Mouse (Mus musculus): ENCODE measurements around the gene Nprl3. TPM values are rescaled to one million over a fixed set of nuclear protein-coding genes. Genes with fewer than 3 reads are reported as not detected.

The Nprl3 gene
- total RNA-seq (2014; fragmentation: Nextera tagmentation) (90.6 and 121 TPM in 2 replicates), total RNA-seq (2017) (26.3 and 27.0 TPM in 2 replicates), polyA plus RNA-seq (2012) (106 and 134 TPM in 2 replicates)

- Histone ChIP-seq H3K27me3 (ENCODE audit: insufficient read depth, low read length) (no peaks in the 10 kb centered on the region), H3K9me3 (replicated peaks) (no peaks in the 10 kb centered on the region), H3K4me1 (ENCODE audit: insufficient read depth, low read depth, low read length) (peaks cover 77% of the 10 kb centered on the region), H3K36me3 (replicated peaks) (peaks cover 27% of the 10 kb centered on the region), H3K4me3 (ENCODE audit: low read depth, low read length) (peak within 1 kb of the TSS; percentile 84)
- DNase-seq (ENCODE audit: low spot score) (peak; percentile 85), ATAC-seq (ENCODE audit: extremely low read depth, insufficient number of reproducible peaks, low FRiP score, poor library complexity, severe bottlenecking) (no peak)
- TF ChIP-seq GATA2 (IDR thresholded peaks at IDR 0.05; ENCODE audit: borderline replicate concordance, low read depth, low read length): no peak
- no peak for TF ChIP-seq CTCF (IDR thresholded peaks at IDR 0.05; ENCODE audit: low read depth, low read length)
Measured at GRCm38 (mm10) chr11:32267188-32267884, at the start of gene Nprl3. Gene Nprl3, minus strand, starts transcription at chr11:32267707.

DNA sequence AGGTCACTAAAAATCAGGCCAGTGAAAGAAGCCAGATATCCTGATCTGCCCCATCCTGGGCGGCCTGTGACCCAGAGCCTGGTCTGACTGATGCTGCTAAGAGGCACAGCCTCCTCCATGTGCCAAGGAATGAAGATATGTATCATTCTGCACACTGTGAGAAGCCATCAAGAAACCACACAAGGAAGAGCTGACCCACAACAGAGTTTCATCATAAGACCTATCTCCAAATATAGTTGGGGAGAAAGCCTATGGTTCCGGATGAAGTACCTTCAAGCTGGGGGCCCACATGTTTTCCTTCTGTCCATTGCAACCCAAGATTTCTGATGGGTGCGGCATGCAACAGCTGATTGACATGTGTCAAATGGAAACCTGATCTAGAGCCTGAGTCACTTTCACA is 48.5 kb upstream of the Nprl3 start:
- H3K9me3 ChIP-seq (replicated peaks): no peaks in the 10 kb centered on the region
- H3K27me3 ChIP-seq (ENCODE audit: insufficient read depth, low read length): peaks cover 80% of the 10 kb centered on the region
- H3K36me3 ChIP-seq (replicated peaks): no peaks in the 10 kb centered on the region
- peaks cover 19% of the 10 kb centered on the region for H3K4me1 ChIP-seq (ENCODE audit: insufficient read depth, low read depth, low read length)
- H3K4me3 ChIP-seq (ENCODE audit: low read depth, low read length): no peak overlapping the region
- TF ChIP-seq GATA2 (IDR thresholded peaks at IDR 0.05; ENCODE audit: borderline replicate concordance, low read depth, low read length) (no peak), GATA1 (IDR thresholded peaks at IDR 0.05; ENCODE audit: borderline replicate concordance, low read length) (no peak), CTCF (IDR thresholded peaks at IDR 0.05; ENCODE audit: low read depth, low read length) (no peak), POLR2AphosphoS5 (IDR thresholded peaks at IDR 0.05; ENCODE audit: insufficient replicate concordance, low read depth, low read length) (no peak), TAL1 (conservative IDR thresholded peaks at IDR 0.05; ENCODE audit: low read depth, low read length) (no peak)
- no peak for ATAC-seq (ENCODE audit: extremely low read depth, insufficient number of reproducible peaks, low FRiP score, poor library complexity, severe bottlenecking)
- no peak for DNase-seq (ENCODE audit: low spot score)

DNA sequence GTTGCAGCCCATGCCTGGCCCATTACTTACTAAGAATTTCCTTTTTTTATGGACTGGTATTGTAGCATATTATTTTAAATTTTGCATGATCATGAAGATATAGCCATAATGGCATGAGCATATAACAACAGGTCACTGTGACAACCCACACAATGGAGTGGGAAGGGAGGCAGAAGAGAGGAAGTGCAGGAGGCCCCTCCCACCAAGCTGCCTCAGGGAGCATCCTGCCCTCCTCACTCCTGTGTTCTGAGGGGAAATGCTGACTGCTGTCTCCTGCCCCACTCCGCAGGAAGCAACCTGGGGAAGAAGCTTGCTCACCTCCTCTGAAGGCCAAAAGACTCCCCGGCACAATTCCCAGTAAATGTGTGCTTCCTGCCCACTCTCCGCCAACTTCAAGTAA is 42.4 kb upstream of the Nprl3 start:
- Histone ChIP-seq H3K4me3 (ENCODE audit: low read depth, low read length) (no peak overlapping the region), H3K27me3 (ENCODE audit: insufficient read depth, low read length) (peaks cover 80% of the 10 kb centered on the region), H3K36me3 (replicated peaks) (no peaks in the 10 kb centered on the region), H3K4me1 (ENCODE audit: insufficient read depth, low read depth, low read length) (peaks cover 22% of the 10 kb centered on the region), H3K9me3 (replicated peaks) (no peaks in the 10 kb centered on the region)
- DNase-seq (ENCODE audit: low spot score): no peak
- no peak for ATAC-seq (ENCODE audit: extremely low read depth, insufficient number of reproducible peaks, low FRiP score, poor library complexity, severe bottlenecking)
- TF ChIP-seq GATA2 (IDR thresholded peaks at IDR 0.05; ENCODE audit: borderline replicate concordance, low read depth, low read length) (no peak), GATA1 (IDR thresholded peaks at IDR 0.05; ENCODE audit: borderline replicate concordance, low read length) (no peak), POLR2AphosphoS5 (IDR thresholded peaks at IDR 0.05; ENCODE audit: insufficient replicate concordance, low read depth, low read length) (no peak)

DNA sequence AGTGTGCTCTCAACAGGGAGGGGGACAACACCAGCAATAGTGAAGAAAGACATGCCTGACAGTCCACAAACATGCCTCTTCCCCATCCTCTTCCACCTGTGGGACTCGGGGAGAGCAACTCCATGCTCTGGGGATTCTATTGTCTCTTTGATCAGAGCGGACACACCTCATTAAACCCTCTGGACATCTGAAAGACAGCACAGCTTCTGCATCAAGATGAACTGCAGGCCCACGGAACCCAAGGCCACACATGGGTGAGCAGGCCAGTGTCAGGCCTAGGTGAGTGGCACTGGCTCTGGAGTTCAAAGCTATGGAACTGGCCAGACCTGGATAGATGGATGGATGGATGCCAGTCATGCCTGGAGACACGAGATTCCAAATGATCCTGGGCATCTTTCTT is 41.9 kb upstream of the Nprl3 start:
- Histone ChIP-seq H3K9me3 (replicated peaks) (no peaks in the 10 kb centered on the region), H3K4me3 (ENCODE audit: low read depth, low read length) (no peak overlapping the region), H3K4me1 (ENCODE audit: insufficient read depth, low read depth, low read length) (peaks cover 22% of the 10 kb centered on the region), H3K36me3 (replicated peaks) (no peaks in the 10 kb centered on the region), H3K27me3 (ENCODE audit: insufficient read depth, low read length) (peaks cover 78% of the 10 kb centered on the region)
- TF ChIP-seq POLR2AphosphoS5 (IDR thresholded peaks at IDR 0.05; ENCODE audit: insufficient replicate concordance, low read depth, low read length) (no peak), TAL1 (conservative IDR thresholded peaks at IDR 0.05; ENCODE audit: low read depth, low read length) (no peak), GATA2 (IDR thresholded peaks at IDR 0.05; ENCODE audit: borderline replicate concordance, low read depth, low read length) (no peak), GATA1 (IDR thresholded peaks at IDR 0.05; ENCODE audit: borderline replicate concordance, low read length) (no peak), CTCF (IDR thresholded peaks at IDR 0.05; ENCODE audit: low read depth, low read length) (no peak)
- ATAC-seq (ENCODE audit: extremely low read depth, insufficient number of reproducible peaks, low FRiP score, poor library complexity, severe bottlenecking) (no peak), DNase-seq (ENCODE audit: low spot score) (no peak)

- TF ChIP-seq GATA2 (IDR thresholded peaks at IDR 0.05; ENCODE audit: borderline replicate concordance, low read depth, low read length): no peak
- TF ChIP-seq TAL1 (conservative IDR thresholded peaks at IDR 0.05; ENCODE audit: low read depth, low read length): no peak
- no peak for TF ChIP-seq GATA1 (IDR thresholded peaks at IDR 0.05; ENCODE audit: borderline replicate concordance, low read length)
- no peak for TF ChIP-seq POLR2AphosphoS5 (IDR thresholded peaks at IDR 0.05; ENCODE audit: insufficient replicate concordance, low read depth, low read length)
- no peak for TF ChIP-seq CTCF (IDR thresholded peaks at IDR 0.05; ENCODE audit: low read depth, low read length)
- ATAC-seq (ENCODE audit: extremely low read depth, insufficient number of reproducible peaks, low FRiP score, poor library complexity, severe bottlenecking): no peak
- H3K4me3 ChIP-seq (ENCODE audit: low read depth, low read length): no peak overlapping the region
Measured at GRCm38 (mm10) chr11:32307006-32307405, 39.5 kb upstream of the Nprl3 start.

DNA sequence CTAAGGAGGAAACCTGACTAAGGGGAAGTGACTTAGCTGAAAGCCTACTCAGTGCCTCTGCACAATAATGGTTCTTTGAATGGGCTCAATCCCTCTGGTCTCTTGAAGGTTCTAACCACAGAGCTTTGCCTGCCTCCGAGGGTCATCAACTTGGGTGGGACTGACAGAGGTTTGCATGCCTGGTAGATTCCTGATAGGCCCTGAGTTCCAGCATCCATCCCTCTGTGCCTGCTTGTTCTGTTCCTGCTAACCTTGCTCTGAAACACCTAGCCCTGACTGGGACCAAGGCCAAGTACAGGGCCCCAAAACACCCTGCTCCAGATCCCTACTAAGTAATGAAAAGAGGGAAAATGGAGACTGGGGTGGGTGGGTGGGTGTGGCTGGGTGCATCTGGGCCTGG is 35.9 kb upstream of the Nprl3 start:
- Histone ChIP-seq H3K4me3 (ENCODE audit: low read depth, low read length) (no peak overlapping the region), H3K9me3 (replicated peaks) (no peaks in the 10 kb centered on the region), H3K36me3 (replicated peaks) (no peaks in the 10 kb centered on the region), H3K27me3 (ENCODE audit: insufficient read depth, low read length) (peaks cover 56% of the 10 kb centered on the region), H3K4me1 (ENCODE audit: insufficient read depth, low read depth, low read length) (peaks cover 12% of the 10 kb centered on the region)
- ATAC-seq (ENCODE audit: extremely low read depth, insufficient number of reproducible peaks, low FRiP score, poor library complexity, severe bottlenecking) (no peak), DNase-seq (ENCODE audit: low spot score) (no peak)
- no peak for TF ChIP-seq POLR2AphosphoS5 (IDR thresholded peaks at IDR 0.05; ENCODE audit: insufficient replicate concordance, low read depth, low read length)
- TF ChIP-seq GATA2 (IDR thresholded peaks at IDR 0.05; ENCODE audit: borderline replicate concordance, low read depth, low read length): no peak
- no peak for TF ChIP-seq GATA1 (IDR thresholded peaks at IDR 0.05; ENCODE audit: borderline replicate concordance, low read length)
- no peak for TF ChIP-seq CTCF (IDR thresholded peaks at IDR 0.05; ENCODE audit: low read depth, low read length)
- TF ChIP-seq TAL1 (conservative IDR thresholded peaks at IDR 0.05; ENCODE audit: low read depth, low read length): no peak

More at GRCm38 (mm10) chr11:32307006-32307405, 39.5 kb upstream of the Nprl3 start:
- Histone ChIP-seq H3K27me3 (ENCODE audit: insufficient read depth, low read length) (peaks cover 76% of the 10 kb centered on the region), H3K9me3 (replicated peaks) (no peaks in the 10 kb centered on the region), H3K4me1 (ENCODE audit: insufficient read depth, low read depth, low read length) (peaks cover 15% of the 10 kb centered on the region), H3K36me3 (replicated peaks) (no peaks in the 10 kb centered on the region)
- DNase-seq (ENCODE audit: low spot score): no peak

Data from G1E (cell line).